Mouse (Mus musculus): ENCODE data around the gene Serinc5.
A peak's percentile ranks its signal among the peaks of the same experiment; 100 is the strongest.

Serinc5 gene

GRCm38 (mm10) chr13:92707941-92708340, 97.0 kb downstream of the Serinc5 start:
- DNase-seq, result no peak

- DNase-seq, result no peak
These were observed 97.6 kb downstream of the Serinc5 start for GRCm38 (mm10) chr13:92708466-92708865.

GRCm38 (mm10) chr13:92709535-92709934, 98.6 kb downstream of the Serinc5 start:
- no peak for DNase-seq

GRCm38 (mm10) chr13:92710361-92710760, 99.5 kb downstream of the Serinc5 start:
- no peak for DNase-seq

- DNase-seq, result no peak
These were observed 100.9 kb downstream of the Serinc5 start for GRCm38 (mm10) chr13:92711821-92712220.

GRCm38 (mm10) chr13:92712619-92713018, 101.7 kb downstream of the Serinc5 start:
- no peak for DNase-seq

- no peak for DNase-seq
These were observed 107.2 kb downstream of the Serinc5 start for GRCm38 (mm10) chr13:92717851-92718665.

GRCm38 (mm10) chr13:92721006-92721405, 110.1 kb downstream of the Serinc5 start:
- DNase-seq, result no peak

GRCm38 (mm10) chr13:92722389-92722788, 111.5 kb downstream of the Serinc5 start:
- no peak for DNase-seq

- DNase-seq, result no peak
These were observed 118.9 kb downstream of the Serinc5 start for GRCm38 (mm10) chr13:92729811-92730210.

- DNase-seq, result no peak
These were observed 120.9 kb downstream of the Serinc5 start for GRCm38 (mm10) chr13:92731811-92732210.

GRCm38 (mm10) chr13:92732836-92733235, 121.9 kb downstream of the Serinc5 start:
- DNase-seq, result no peak

- DNase-seq, result peak; percentile 50
These were observed 122.4 kb downstream of the Serinc5 start for GRCm38 (mm10) chr13:92733252-92733651.

GRCm38 (mm10) chr13:92733741-92734140, 122.8 kb downstream of the Serinc5 start:
- peak; percentile 39 for DNase-seq

GRCm38 (mm10) chr13:92735693-92736092, 124.8 kb downstream of the Serinc5 start:
- no peak for DNase-seq

- DNase-seq, result no peak
These were observed 125.8 kb downstream of the Serinc5 start for GRCm38 (mm10) chr13:92736516-92737300.

- no peak for DNase-seq
These were observed 127.9 kb downstream of the Serinc5 start for GRCm38 (mm10) chr13:92738821-92739220.

GRCm38 (mm10) chr13:92739858-92740257, 129.0 kb downstream of the Serinc5 start:
- no peak for DNase-seq

- peak; percentile 34 for DNase-seq
These were observed 129.9 kb downstream of the Serinc5 start for GRCm38 (mm10) chr13:92740671-92741270.

- DNase-seq, result no peak
These were observed 132.0 kb downstream of the Serinc5 start for GRCm38 (mm10) chr13:92742886-92743285.

GRCm38 (mm10) chr13:92743337-92743736, 132.4 kb downstream of the Serinc5 start:
- no peak for DNase-seq

GRCm38 (mm10) chr13:92750976-92751518, 140.2 kb downstream of the Serinc5 start:
- peak; percentile 74 for DNase-seq
